Comparison of ENCODE assay signal across 12 mouse cellular contexts in genomic region chr2:168137161-168137560, GRCm38 (mm10). TPM values are rescaled to one million over a fixed set of nuclear protein-coding genes. Genes with fewer than 3 reads are reported as not detected.
A peak's percentile ranks its signal among the peaks of the same experiment; 100 is the strongest.
DNase-seq lines count a peak whose midpoint lies in the region; ATAC-seq and TF ChIP-seq lines count a peak whose summit lies in the region.
"Had no signal": no experiment of that assay in that cellular context is flagged by ENCODE, and none has a peak within 500 bp of the region (broad histone marks: within the 10 kb centered on the region; RNA-seq: fewer than 3 reads in every experiment).

No protein-coding gene starts in this region.

- no peaks in the 10 kb centered on the region for H3K4me1 ChIP-seq in hindbrain, embryonic 13.5 days (replicated peaks)
- H3K4me1 ChIP-seq in midbrain, postnatal 0 days (ENCODE audit: insufficient read depth, low read length): no peaks in the 10 kb centered on the region
- H3K4me1 ChIP-seq in stomach, postnatal 0 days (replicated peaks; ENCODE audit: control insufficient read depth, insufficient read depth): no peaks in the 10 kb centered on the region

- H3K27ac ChIP-seq in hindbrain, embryonic 13.5 days: peak overlapping the region; percentile 44
- H3K27ac ChIP-seq in midbrain, postnatal 0 days (ENCODE audit: low read depth, low read length): no peak overlapping the region
- H3K27ac ChIP-seq in stomach, postnatal 0 days (replicated peaks): no peak overlapping the region

- 57% methylated on average over 15 of the region's 15 CpGs for WGBS in hindbrain, embryonic 13.5 days
- WGBS in midbrain, postnatal 0 days: 58% methylated on average over 15 of the region's 15 CpGs
- WGBS in stomach, postnatal 0 days: 74% methylated on average over 15 of the region's 15 CpGs

- H3K4me3 ChIP-seq in hindbrain, embryonic 13.5 days: no peak overlapping the region; the same call in 1 of the 2 replicates
- H3K4me3 ChIP-seq in midbrain, postnatal 0 days (ENCODE audit: low read depth, low read length): no peak overlapping the region
- H3K4me3 ChIP-seq in stomach, postnatal 0 days (ENCODE audit: low read depth, low read length): no peak overlapping the region

- TF ChIP-seq POLR2A in brain, embryonic 14.5 days (IDR thresholded peaks at IDR 0.05; ENCODE audit: borderline replicate concordance, extremely low read depth, insufficient read depth, insufficient read length, poor library complexity, severe bottlenecking): no peak

- DNase-seq in layer of hippocampus, adult 18-20 months (ENCODE audit: low spot score in 2 of 2): peak; percentile 57 to 71
- DNase-seq in layer of hippocampus, adult 9-10 months (ENCODE audit: low spot score): no peak
- peak; percentile 77 for DNase-seq in brain, embryonic 14.5 days (ENCODE audit: low read depth)
- peak; percentile 63 for DNase-seq in midbrain, postnatal 0 days (ENCODE audit: low spot score)
- no peak for DNase-seq in stomach, postnatal 0 days (ENCODE audit: low spot score)
- DNase-seq in embryo, embryonic 9.5 days (ENCODE audit: extremely low spot score): no peak
- DNase-seq in adrenal gland, adult 18-20 months (ENCODE audit: low spot score in 2 of 2): no peak
- DNase-seq: adrenal gland, adult 2 months had no signal

- no peak for ATAC-seq in hindbrain, embryonic 13.5 days (ENCODE audit: low FRiP score)
- ATAC-seq in midbrain, postnatal 0 days (ENCODE audit: low FRiP score): no peak
- ATAC-seq in stomach, postnatal 0 days (ENCODE audit: low FRiP score, low TSS enrichment): no peak
- ATAC-seq: CD4-positive, CD25-positive, alpha-beta regulatory T cell, adult 4 months; Patski had no signal

- H3K9me3 ChIP-seq in hindbrain, embryonic 13.5 days: no peaks in the 10 kb centered on the region
- no peaks in the 10 kb centered on the region for H3K9me3 ChIP-seq in midbrain, postnatal 0 days (ENCODE audit: low read length)
- H3K9me3 ChIP-seq in stomach, postnatal 0 days (ENCODE audit: control insufficient read depth, low read length): no peaks in the 10 kb centered on the region

- H3K9ac ChIP-seq in hindbrain, embryonic 13.5 days: peak overlapping the region; percentile 19; the same call in 1 of the 2 replicates
- H3K9ac ChIP-seq in midbrain, postnatal 0 days (replicated peaks; ENCODE audit: low read length, poor library complexity, severe bottlenecking): no peak overlapping the region
- H3K9ac ChIP-seq in stomach, postnatal 0 days (ENCODE audit: low read length): no peak overlapping the region

- no peak for TF ChIP-seq EP300 in stomach, postnatal 0 days (optimal IDR thresholded peaks at IDR 0.05)

- H3K4me2 ChIP-seq in hindbrain, embryonic 13.5 days: 0 out of 2 replicates have a peak overlapping the region, but pooled peaks have one; percentile 15
- H3K4me2 ChIP-seq in midbrain, postnatal 0 days (ENCODE audit: low read depth, low read length, poor library complexity, severe bottlenecking): no peak overlapping the region
- H3K4me2 ChIP-seq in stomach, postnatal 0 days (replicated peaks; ENCODE audit: low read depth): no peak overlapping the region
- H3K4me2 ChIP-seq: liver, embryonic 11.5 days had no signal

- H3K27me3 ChIP-seq in hindbrain, embryonic 13.5 days: no peaks in the 10 kb centered on the region
- no peaks in the 10 kb centered on the region for H3K27me3 ChIP-seq in midbrain, postnatal 0 days (ENCODE audit: insufficient read depth, low read length)
- no peaks in the 10 kb centered on the region for H3K27me3 ChIP-seq in stomach, postnatal 0 days (ENCODE audit: control insufficient read depth, insufficient read depth, low read length)
- H3K27me3 ChIP-seq: Patski had no signal

- TF ChIP-seq CTCF in brain, embryonic 14.5 days (IDR thresholded peaks at IDR 0.05; ENCODE audit: borderline replicate concordance, extremely low read depth, insufficient read depth, insufficient read length): no peak
- no peak for TF ChIP-seq CTCF in midbrain, postnatal 0 days (IDR thresholded peaks at IDR 0.05)
- no peak for TF ChIP-seq CTCF in stomach, postnatal 0 days (IDR thresholded peaks at IDR 0.05; ENCODE audit: low read depth)

- no peaks in the 10 kb centered on the region for H3K36me3 ChIP-seq in hindbrain, embryonic 13.5 days
- no peaks in the 10 kb centered on the region for H3K36me3 ChIP-seq in midbrain, postnatal 0 days (ENCODE audit: insufficient read depth, low read length)
- no peaks in the 10 kb centered on the region for H3K36me3 ChIP-seq in stomach, postnatal 0 days (ENCODE audit: control insufficient read depth, insufficient read depth, low read length)

RNA-seq across cellular contexts. Expression of gene Pard6b, which starts 56.4 kb away (rescaled TPM):
- 1 to 10 TPM; 4.0 to 5.0 TPM for total RNA-seq in layer of hippocampus, adult 18-20 months (2021)
- 8.0 and 10.3 TPM in 2 replicates for polyA plus RNA-seq in brain, embryonic 14.5 days (2012; rRNA removed)
- polyA plus RNA-seq in hindbrain, embryonic 13.5 days (2015; fragmentation: Nextera tagmentation; extraction: Ambion mirVana): 7.5 and 7.9 TPM in 2 replicates
- total RNA-seq in midbrain, postnatal 0 days (2014; rRNA removed): 6.6 and 6.8 TPM in 2 replicates
- polyA plus RNA-seq in midbrain, postnatal 0 days (2015; fragmentation: Nextera tagmentation; extraction: Ambion mirVana): 3.9 and 5.1 TPM in 2 replicates
- 11.8 and 12.3 TPM in 2 replicates for polyA plus RNA-seq in stomach, postnatal 0 days (2015; fragmentation: Nextera tagmentation; extraction: Ambion mirVana)
- total RNA-seq in adrenal gland, adult 18-20 months (2021): 1 to 10 TPM; 1.2 to 1.6 TPM

Comparison
In these comparisons a context has a peak if more than half of its experiments do, and no peak if none do; other contexts are left out.
1. DNase-seq: peak in layer of hippocampus, adult 18-20 months (2 of 2), brain, embryonic 14.5 days (single experiment) and midbrain, postnatal 0 days (single experiment); none in layer of hippocampus, adult 9-10 months (single experiment), stomach, postnatal 0 days (single experiment), embryo, embryonic 9.5 days (single experiment) and adrenal gland, adult 18-20 months (0 of 2).